Mouse (Mus musculus) neural tube, embryonic 13.5 days (tissue): Measurements from ENCODE around the gene Atp2a3. TPM values are rescaled to one million over a fixed set of nuclear protein-coding genes. Genes with fewer than 3 reads are reported as not detected.

Experiments
- ATAC-seq: fragments of 200-750 bp; cut with Nextera tagmentation; 2 replicates; pipeline ENCODE4 v1.8.0; 2017; ENCODE audit warnings: low read depth, mild to moderate bottlenecking, moderate TSS enrichment, moderate library complexity
- H3K27ac ChIP-seq: fragments of 300-500 bp; sonication (generic); replicated peaks from 2 replicates; pipeline ENCODE4 v1.5.1; 2015; ENCODE audit warnings: moderate library complexity, mild to moderate bottlenecking, inconsistent platforms
- H3K27me3 ChIP-seq: fragments of 300-500 bp; sonication (generic); 2 replicates; pipeline ENCODE4 v1.6.1; 2015; ENCODE audit warnings: mild to moderate bottlenecking, inconsistent platforms
- H3K36me3 ChIP-seq: fragments of 300-500 bp; sonication (generic); 2 replicates; pipeline ENCODE4 v1.6.1; 2015; ENCODE audit warnings: mild to moderate bottlenecking, inconsistent platforms
- H3K4me1 ChIP-seq: fragments of 300-500 bp; sonication (generic); replicated peaks from 2 replicates; pipeline ENCODE4 v1.6.1; 2015; ENCODE audit warnings: inconsistent platforms
- H3K4me2 ChIP-seq: fragments of 300-500 bp; sonication (generic); 2 replicates; pipeline ENCODE4 v1.6.1; 2015; ENCODE audit warnings: inconsistent platforms, mild to moderate bottlenecking, moderate library complexity
- H3K4me3 ChIP-seq: fragments of 300-500 bp; sonication (generic); 2 replicates; pipeline ENCODE4 v1.5.1; 2015; ENCODE audit warnings: mild to moderate bottlenecking, inconsistent platforms
- H3K9ac ChIP-seq: fragments of 300-500 bp; sonication (generic); 2 replicates; pipeline ENCODE4 v1.6.1; 2015; ENCODE audit warnings: moderate library complexity, mild to moderate bottlenecking, inconsistent platforms
- H3K9me3 ChIP-seq: fragments of 300-500 bp; sonication (generic); 2 replicates; pipeline ENCODE4 v1.6.1; 2016; ENCODE audit warnings: inconsistent platforms
- WGBS: fragments of 180-500 bp; shearing (Covaris S2); methylation state at CpG from one replicate; pipeline ENCODE4 v1.1.7; 2015; 5-methylcytosine and 5-hydroxymethylcytosine counted together
- polyA plus RNA-seq: library from polyadenylated mRNA; unstranded; fragments of >200 nt; fragmentation: Nextera tagmentation; extraction: Ambion mirVana; gene quantifications from 2 replicates; pipeline ENCODE4 v1.2.1, GENCODE M21; 2015

Gene Atp2a3
- polyA plus RNA-seq = 0.80 and 1.3 TPM in 2 replicates

DNA sequence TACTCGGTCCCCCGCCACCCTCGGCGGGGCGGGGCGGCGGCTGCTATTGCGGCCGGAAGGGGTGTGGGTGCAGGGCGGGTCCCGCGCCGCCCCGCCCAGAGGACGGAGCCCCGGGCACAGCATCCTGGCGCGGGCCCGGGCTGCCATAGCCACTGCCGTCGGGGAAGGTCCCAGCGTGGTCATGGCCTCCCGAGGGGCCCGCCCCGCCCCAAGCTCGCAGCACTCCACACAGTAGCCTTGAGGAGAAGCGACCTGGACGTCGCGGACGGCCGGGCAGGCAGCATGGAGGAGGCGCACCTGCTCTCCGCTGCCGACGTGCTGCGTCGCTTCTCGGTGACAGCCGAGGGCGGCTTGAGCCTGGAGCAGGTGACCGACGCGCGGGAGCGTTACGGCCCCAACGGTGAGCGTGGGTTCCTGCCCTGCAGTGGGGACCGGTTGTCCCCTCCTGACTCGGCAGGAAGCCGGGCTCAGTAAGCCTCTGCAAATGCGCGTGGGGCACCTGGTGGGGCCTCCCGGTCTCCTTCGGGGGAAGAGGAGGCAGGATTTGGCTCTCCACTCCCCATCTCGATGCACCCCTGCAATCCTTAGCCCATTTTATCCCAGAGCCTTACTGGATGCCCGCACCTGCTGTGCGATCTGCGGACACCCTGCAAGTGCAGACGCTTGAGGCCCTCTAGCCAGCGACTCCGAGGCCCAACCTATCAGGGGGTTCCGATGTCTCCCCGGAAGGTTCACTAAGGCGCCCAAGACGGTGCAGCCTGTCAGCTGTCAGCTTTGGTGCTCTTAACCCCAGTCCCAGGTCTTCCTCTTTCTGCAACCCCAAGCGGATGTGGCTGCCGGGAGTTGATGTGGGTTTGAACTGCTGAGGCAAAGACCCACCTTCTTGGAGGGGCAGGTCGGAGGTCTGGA lies at the start of gene Atp2a3:
Gene Atp2a3 (plus strand): TSS at position 98 of the 909 bp plus-strand sequence.
- Histone ChIP-seq H3K9ac (no peak within 1 kb of the TSS; the same call in 1 of the 2 replicates), H3K4me3 (peak within 1 kb of the TSS; percentile 26), H3K9me3 (no peaks in the 10 kb centered on the region), H3K36me3 (no peaks in the 10 kb centered on the region), H3K4me2 (peak within 1 kb of the TSS; percentile 50), H3K27ac (no peak within 1 kb of the TSS), H3K27me3 (peaks cover 55% of the 10 kb centered on the region), H3K4me1 (peaks cover 12% of the 10 kb centered on the region)
- ATAC-seq = no peak
- WGBS = 4% methylated on average over 60 of the region's 70 CpGs

DNA sequence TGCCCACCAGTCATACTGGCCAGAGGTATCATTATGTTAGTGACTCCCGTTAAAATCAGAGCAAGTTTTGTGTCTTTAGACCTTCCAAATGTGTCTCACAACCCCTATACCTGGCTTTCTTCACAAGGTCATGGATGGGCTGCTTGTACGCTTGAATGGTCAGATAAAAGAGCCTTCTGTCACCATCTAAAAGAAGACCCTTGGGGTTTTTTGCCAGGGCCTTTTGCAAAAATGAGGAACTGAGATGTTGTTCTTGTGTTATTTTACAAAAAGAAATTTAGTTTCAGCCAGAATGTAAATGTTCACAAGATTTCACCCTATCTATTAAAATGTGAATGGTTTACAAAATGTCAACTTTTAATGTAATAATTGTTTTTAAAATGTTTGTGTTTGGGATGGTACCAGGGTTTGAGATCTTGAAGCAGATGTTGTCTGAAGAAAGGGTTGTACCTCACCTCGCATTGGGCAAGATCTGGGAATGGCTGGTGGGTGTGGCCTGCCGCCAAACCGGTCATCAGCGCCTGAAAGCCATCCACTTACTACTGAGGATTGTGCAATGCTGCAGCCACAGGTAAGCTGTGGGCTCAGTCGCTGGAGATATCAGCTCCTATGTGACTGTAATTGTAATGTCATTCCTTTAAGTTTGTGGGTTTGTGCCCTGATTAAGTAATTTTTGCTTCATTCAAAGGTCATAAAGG lies 43.5 kb upstream of the Atp2a3 start:
- Histone ChIP-seq H3K27ac (no peak overlapping the region), H3K36me3 (peaks cover 93% of the 10 kb centered on the region), H3K27me3 (no peaks in the 10 kb centered on the region), H3K9ac (no peak overlapping the region), H3K4me2 (no peak overlapping the region), H3K4me3 (no peak overlapping the region), H3K4me1 (no peaks in the 10 kb centered on the region), H3K9me3 (no peaks in the 10 kb centered on the region)
- 82% methylated on average over 7 of the region's 7 CpGs for WGBS
- ATAC-seq = no peak

DNA sequence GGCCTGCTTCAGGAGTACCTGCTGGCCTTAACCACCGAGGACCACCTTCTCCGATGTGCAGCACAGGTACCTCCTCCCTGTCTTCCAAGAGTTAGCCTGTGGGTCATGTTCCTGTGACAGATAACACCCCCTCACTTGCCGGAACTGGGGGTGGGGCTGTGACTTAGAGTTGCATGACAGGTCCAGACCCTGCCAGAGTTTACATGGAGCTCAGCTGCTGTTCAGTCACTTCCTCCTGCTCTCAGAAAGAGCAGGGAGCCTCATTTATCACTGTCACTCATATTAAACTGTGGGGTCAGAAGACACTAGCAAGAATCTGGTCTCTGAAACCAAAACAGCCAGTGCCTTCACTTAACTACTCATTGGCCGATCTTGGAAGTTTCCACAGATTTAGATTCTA lies 37.9 kb upstream of the Atp2a3 start:
- Histone ChIP-seq H3K27ac (no peak overlapping the region), H3K4me2 (no peak overlapping the region), H3K4me3 (no peak overlapping the region), H3K9me3 (no peaks in the 10 kb centered on the region), H3K4me1 (no peaks in the 10 kb centered on the region), H3K36me3 (peaks cover 75% of the 10 kb centered on the region), H3K9ac (no peak overlapping the region), H3K27me3 (no peaks in the 10 kb centered on the region)
- no peak for ATAC-seq
- WGBS = 81% methylated on average over 4 of the region's 4 CpGs

DNA sequence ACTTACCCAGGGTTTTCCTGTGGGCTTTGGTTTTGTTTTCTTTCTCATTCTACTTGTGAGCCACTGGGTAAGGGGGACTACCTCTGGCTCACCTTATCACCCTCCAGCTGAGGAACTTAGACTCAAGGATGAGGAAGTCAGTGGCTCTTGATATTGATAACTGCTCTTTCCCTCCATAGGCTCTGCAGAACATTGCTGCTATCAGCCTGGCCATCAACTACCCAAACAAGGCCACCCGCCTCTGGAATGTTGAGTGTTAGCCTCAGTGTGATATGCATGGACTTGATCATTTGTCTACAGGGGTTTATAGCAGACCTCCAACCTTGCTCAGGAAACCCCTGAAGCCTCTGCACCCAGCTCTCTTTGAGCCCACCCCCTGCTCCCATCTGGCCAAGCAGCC lies 36.5 kb upstream of the Atp2a3 start:
- H3K4me1 ChIP-seq = no peaks in the 10 kb centered on the region
- WGBS = 81% methylated on average over 1 of the region's 1 CpGs
- H3K27ac ChIP-seq = no peak overlapping the region
- no peak overlapping the region for H3K4me3 ChIP-seq
- no peaks in the 10 kb centered on the region for H3K27me3 ChIP-seq
- no peak overlapping the region for H3K9ac ChIP-seq
- H3K9me3 ChIP-seq = no peaks in the 10 kb centered on the region
- no peak for ATAC-seq
- H3K4me2 ChIP-seq = no peak overlapping the region
- H3K36me3 ChIP-seq = peaks cover 62% of the 10 kb centered on the region

DNA sequence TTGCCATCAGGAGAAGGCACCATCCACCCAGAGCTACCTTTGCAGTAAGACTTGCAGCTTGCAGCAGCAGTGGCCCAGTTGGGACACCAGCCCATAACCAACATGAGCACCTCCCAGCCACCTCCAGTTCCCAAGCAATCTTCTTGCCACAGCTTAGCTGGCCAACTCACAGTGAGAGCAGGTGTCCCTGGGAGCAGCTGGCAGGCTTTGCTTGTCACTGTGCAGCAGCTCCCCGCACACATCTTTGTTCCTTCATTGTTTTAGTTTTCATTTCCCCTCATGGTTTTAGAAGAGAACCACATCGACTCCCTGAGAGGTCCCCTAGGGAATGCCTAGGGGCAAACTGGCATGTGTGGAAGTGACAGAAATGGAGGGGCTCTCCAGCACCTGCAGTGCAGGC lies 35.9 kb upstream of the Atp2a3 start:
- WGBS = 53% methylated on average over 2 of the region's 2 CpGs
- ATAC-seq = no peak
- Histone ChIP-seq H3K9ac (no peak overlapping the region), H3K4me2 (no peak overlapping the region), H3K4me3 (no peak overlapping the region), H3K9me3 (no peaks in the 10 kb centered on the region), H3K36me3 (peaks cover 57% of the 10 kb centered on the region), H3K27ac (no peak overlapping the region), H3K4me1 (no peaks in the 10 kb centered on the region), H3K27me3 (no peaks in the 10 kb centered on the region)

DNA sequence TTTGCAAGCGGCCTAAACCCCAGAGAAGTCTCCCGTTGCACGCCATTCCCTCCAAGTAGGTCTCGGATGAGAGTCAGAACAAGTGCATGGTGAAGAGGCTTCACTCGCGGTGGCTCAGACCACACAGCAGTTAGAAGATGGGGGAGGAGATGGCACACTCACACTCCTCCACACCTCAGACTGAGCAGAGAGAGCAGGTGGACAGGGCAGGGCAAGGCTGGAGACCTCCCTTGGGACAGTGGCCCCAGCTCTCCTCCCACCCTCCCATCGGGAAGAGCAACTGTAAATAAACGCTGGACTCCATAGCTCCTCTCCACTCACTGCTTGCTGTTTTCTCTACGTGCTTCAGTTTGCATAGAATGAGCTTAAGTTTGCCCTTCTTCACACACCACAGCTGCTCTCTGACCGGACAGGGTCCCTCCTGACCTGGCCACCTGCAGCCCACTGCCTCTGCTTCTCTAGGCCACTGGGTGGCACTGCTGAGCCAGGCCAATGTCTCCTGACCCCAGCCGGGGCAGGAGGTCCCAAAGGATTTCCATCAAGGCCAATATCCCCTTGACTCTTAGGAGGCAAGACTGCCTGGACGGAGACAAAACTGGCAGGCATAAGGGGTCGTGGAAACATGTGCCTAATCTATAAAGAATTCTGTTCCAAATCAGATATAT lies 34.6 kb upstream of the Atp2a3 start:
- Histone ChIP-seq H3K4me2 (no peak overlapping the region), H3K9ac (no peak overlapping the region), H3K9me3 (no peaks in the 10 kb centered on the region), H3K36me3 (peaks cover 48% of the 10 kb centered on the region), H3K27me3 (no peaks in the 10 kb centered on the region), H3K27ac (no peak overlapping the region), H3K4me1 (no peaks in the 10 kb centered on the region), H3K4me3 (no peak overlapping the region)
- no peak for ATAC-seq
- 56% methylated on average over 13 of the region's 13 CpGs for WGBS

DNA sequence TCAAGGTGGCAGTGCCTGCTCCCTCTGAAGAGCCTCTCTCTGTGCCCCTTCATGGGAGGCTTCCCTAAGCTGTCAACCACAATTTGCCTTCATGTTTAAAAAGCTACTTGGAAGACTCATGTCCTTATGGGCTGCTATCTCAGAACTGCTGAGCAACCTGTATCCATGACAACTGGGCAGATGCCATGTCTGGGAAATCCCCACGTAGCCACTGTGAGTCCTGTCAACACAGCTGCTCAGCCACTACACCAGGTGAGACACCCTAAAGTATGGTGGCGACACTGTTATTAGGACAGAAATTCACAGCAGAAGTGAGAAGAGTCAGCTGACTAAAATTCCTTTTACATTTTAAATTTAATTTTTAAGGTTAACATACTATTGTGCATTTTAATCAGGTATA lies 32.5 kb upstream of the Atp2a3 start:
- no peak overlapping the region for H3K27ac ChIP-seq
- WGBS = 63% methylated on average over 2 of the region's 2 CpGs
- H3K27me3 ChIP-seq = no peaks in the 10 kb centered on the region
- H3K4me1 ChIP-seq = no peaks in the 10 kb centered on the region
- H3K4me2 ChIP-seq = no peak overlapping the region
- no peak overlapping the region for H3K4me3 ChIP-seq
- ATAC-seq = no peak
- H3K9ac ChIP-seq = no peak overlapping the region
- no peaks in the 10 kb centered on the region for H3K9me3 ChIP-seq
- H3K36me3 ChIP-seq = peaks cover 29% of the 10 kb centered on the region

DNA sequence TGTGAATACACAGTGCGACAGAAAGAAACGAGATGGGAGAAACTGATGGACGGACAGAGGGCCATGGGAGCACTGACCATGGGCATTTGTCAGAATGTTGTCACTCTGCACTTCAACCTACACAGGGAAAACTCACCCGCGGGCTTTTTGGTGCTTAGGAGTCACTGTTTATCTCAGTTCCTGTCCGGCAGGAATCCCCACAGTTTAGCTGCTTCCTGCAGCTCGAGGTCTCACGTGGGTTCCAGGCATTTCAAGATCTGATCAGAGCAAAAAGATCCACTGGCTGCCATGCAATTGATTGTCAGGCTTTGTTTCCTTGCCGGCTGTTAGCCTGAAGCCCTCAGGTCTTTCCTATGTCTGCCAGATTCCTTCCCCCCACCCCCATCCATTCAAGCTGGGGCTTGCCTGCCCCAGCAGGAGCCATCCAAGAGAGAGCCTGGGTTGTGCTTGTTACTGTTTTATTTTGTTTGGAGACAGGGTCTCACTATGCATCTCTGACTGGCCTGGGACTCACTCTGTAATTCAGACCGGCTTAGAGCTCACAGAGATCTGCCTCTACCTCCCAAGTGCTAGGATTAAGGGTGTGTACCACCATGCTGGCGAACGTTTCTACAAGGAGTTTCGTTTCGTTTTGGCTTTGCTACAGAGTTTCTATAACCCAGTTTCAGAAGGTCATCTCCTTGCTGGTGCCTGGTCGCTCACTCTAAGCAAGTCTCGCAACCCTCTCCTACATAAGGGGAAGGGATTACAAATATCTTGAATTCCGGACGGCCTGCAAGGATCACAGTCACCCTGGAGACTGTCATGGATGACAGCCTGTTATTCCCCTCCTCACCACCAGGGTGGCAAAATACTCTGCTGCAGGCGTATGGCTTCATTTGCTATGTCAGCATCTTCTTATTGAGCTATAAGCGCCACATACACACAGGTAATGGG lies 20.5 kb upstream of the Atp2a3 start:
- WGBS = 51% methylated on average over 20 of the region's 20 CpGs
- H3K9ac ChIP-seq = 0 out of 2 replicates have a peak overlapping the region, but pooled peaks have one; percentile 4
- peak overlapping the region; percentile 7; the same call in 1 of the 2 replicates for H3K4me2 ChIP-seq
- H3K27me3 ChIP-seq = no peaks in the 10 kb centered on the region
- no peak for ATAC-seq
- H3K9me3 ChIP-seq = no peaks in the 10 kb centered on the region
- 0 out of 2 replicates have a peak overlapping the region, but pooled peaks have one; percentile 11 for H3K4me3 ChIP-seq
- H3K27ac ChIP-seq = no peak overlapping the region
- H3K4me1 ChIP-seq = 0 out of 2 replicates have a peak, but pooled peaks cover 8% of the 10 kb centered on the region
- no peaks in the 10 kb centered on the region for H3K36me3 ChIP-seq

DNA sequence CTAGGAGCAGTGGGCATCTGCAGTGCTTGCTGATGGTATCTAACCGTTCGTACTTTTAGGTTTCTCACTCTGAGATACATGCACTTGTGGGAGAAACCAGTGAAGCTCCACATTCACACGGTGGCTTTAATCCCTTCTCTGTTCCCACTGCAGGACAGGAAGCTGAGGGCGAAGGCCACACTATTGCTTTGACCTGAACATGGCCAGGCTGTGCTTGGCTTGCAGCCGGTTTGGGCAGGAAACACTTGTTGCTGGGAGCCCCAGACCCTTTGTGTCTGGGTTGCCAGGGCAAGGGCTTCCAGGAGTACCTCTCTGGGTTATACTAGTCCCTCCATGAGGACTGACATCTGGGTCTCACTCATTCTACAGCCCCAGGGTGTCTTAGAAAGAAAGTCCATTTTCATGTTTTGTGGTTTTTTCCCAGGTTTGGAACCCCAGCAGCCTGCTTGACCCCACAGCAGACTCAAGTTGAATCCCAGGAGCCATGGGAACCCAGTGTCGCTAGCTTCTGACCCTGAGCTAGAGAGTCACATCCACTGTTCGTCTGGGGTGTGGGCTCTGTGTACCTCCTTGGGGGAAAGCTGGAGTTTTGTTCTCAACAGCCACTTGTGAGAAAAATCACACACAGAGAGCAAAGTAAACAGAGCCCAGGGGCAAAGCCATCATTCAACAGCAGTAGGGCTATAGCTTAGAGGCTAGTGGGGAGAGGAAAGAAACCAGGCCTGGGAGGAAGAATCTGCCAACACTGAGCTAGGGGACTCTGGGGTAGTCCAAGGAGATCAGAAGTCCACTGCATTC lies 15.8 kb upstream of the Atp2a3 start:
- Histone ChIP-seq H3K36me3 (no peaks in the 10 kb centered on the region), H3K4me3 (no peak overlapping the region), H3K4me1 (peaks cover 12% of the 10 kb centered on the region; the same call in 1 of the 2 replicates), H3K4me2 (no peak overlapping the region), H3K9ac (no peak overlapping the region), H3K9me3 (no peaks in the 10 kb centered on the region), H3K27me3 (no peaks in the 10 kb centered on the region), H3K27ac (no peak overlapping the region)
- 63% methylated on average over 7 of the region's 7 CpGs for WGBS
- no peak for ATAC-seq

DNA sequence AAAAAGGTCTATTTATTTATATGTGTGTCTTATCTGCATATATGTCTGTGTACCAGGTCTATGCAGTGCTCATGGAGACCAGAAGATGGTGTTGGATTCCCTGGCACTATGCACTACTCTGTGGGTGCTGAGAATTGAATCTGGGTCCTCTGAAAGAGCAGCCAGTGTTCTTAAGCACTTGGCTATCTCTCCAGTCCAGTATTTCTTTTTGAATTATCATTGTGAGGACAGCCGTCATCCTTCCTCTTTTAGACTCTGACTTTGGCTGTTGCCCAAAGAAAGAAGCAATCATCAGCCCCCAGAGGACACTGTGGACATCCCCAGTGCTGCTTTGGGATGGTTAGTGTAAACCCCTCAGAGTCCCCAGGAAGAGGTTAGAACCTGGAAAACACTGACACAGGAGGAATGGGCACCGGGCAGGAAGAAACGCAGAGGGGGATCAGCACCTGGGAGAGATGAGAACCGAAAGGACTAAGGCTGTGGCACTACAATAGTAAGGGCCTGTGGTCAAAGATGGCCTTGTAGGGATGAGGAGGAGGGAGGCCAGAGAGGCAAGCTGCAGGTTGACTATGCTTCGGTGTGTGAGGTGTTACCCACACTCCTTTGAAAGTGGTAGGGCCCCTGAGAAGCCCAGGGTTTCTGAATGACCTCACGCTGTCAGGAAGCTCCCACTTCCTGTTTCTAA lies 15.0 kb upstream of the Atp2a3 start:
- H3K9ac ChIP-seq = no peak overlapping the region
- no peak overlapping the region for H3K4me3 ChIP-seq
- ATAC-seq = no peak
- 65% methylated on average over 6 of the region's 6 CpGs for WGBS
- H3K27me3 ChIP-seq = no peaks in the 10 kb centered on the region
- no peak overlapping the region; the same call in 1 of the 2 replicates for H3K27ac ChIP-seq
- H3K9me3 ChIP-seq = no peaks in the 10 kb centered on the region
- no peak overlapping the region for H3K4me2 ChIP-seq
- H3K36me3 ChIP-seq = no peaks in the 10 kb centered on the region
- peaks cover 7% of the 10 kb centered on the region; the same call in 1 of the 2 replicates for H3K4me1 ChIP-seq
